Mouse (Mus musculus): ENCODE measurements around the gene Foxp3.

The Foxp3 gene

DNA sequence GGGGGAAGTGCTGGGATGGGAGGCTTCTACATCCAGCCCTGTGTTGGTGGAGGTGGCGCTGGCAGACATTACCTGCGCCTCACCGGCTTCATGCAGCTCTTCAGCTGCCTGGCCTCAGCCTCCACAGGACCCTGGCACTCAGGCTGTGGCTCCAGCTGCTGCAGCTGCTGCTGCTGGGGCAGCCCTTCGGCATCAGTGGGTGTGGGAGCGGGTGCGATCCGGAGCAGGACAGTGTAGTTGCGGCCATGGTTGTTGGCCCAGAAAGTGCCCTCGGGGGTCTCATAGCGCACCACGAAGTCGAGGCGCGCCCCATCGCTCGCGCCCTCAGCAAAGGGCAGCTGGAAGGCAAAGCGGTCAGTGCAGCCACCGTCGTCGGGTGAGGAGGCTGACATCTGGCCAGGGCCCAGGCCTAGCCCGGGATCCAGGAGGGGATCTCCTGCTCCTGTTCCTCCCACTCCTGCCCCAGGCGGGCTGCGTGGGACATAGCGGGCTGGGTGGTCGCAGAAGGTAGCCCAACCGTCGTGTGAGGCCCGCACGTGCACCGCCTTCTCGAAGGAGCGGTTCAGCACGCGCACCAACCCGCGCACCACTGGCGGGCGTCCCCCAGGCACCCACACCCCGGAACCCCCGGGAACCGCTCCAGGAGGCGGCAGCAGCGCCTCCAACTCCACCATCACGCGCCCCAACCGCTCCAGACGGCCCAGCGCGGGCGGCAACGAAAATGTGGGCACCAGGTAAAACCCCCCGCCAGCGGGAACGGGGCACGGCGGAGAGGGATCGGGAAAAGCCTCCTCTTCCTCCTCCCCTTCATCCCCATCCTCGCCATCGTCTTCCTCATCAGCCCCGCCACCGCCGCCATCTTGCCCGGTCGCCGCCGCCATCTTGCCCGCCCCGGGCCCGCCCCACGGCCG is at the start of gene Foxp3:
Foxp3 (plus strand) TSS at position 469 of the 911 bp plus-strand sequence.
- DNase-seq = no peak

DNA sequence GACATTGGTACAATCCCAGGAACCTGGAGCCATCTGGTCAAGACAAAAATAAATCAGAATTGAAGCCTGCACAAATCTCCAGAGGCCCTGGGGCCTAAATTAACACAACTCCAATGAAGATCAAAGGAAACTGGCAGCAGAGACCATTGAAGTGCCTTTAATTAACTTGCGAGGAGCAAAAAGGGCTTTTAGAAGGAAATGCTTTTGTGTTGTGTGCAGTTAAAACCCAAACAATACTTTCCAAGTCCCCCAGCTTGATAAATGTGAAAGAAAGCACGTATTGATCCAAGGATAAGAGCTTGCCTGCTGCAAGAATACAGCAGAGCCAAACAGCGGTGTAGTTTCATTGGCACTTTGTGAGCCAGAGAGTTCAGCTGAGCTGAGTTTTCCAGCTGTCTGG is 48.5 kb upstream of the Foxp3 start:
- no peak for DNase-seq

DNA sequence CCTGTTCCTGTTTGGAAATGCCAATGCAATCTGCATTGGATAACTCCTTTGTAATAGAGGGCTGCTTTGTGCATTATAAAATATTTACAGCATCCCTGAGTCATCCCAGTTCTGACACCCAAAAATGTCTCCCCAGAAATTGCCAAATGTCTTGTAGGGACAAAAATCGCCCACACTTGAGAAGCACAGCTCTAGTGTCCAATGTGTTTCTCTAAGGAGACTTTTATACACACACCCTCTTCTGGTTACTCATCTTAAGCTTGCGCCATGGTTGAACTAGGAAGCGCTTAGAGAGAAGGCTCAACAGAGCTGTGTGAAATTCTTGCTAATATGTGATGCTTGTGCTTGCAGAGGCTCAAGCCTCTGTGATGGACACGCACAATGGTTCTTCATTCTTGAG is 20.0 kb upstream of the Foxp3 start:
- no peak for DNase-seq

DNA sequence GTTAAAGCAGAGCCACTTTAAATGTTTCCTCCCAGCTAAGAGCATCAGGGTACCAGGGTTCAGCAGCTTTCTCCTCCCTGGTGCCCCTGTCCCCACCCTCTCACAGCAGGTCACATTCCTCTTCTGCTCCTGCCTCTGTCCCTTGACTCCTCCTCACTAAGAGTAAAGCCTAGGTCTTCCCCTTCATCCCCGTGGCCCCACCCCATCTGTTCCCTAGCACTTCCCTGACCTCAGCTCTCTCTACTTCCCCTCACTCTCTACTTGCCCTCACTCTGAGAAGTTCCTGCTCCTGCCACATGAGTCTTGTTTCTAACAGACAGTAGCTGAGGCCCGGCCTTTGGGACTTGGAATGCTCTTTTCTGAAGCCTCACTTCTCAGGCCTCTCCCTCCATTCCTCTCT is 10.4 kb upstream of the Foxp3 start:
- no peak for DNase-seq

DNA sequence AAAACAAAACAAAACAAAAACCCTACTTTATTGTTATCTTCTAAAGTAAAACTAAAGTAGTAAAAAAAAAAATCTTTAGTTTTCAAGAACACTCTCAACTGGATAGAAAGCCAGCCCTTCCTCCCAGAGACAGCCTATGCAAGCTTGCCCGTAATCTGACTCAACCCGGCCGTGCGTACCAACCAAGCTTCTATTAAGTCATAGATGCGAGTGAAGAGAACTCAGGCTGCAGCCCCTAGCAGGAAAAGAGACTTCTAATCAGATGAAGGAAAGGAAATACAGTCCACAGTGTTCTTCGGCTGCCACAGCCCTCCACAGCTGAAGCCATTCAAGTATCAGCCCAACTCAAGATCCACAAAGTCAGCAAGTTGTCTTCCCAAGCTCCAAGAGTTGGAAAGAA is 7.1 kb upstream of the Foxp3 start:
- no peak for DNase-seq

DNA sequence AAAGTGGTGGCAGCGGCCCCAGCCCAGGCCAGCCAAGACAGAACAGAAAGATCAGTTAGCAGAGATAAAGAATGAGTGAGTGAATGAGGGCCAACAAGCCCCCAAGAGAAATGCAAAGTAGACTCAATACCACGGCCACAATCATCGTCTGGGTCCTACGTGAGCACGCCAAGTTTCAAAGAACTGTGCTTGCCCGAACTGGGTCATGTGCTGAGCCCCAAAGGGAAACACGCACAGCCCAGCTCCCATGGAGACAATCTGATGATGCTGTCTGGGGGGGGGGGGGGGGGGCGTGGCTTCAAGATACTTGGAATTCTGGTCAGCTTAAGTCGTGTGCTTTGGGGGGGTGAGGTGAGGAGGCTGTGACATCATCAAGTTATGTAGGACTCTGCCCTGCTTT is 6.0 kb upstream of the Foxp3 start:
- no peak for DNase-seq

DNA sequence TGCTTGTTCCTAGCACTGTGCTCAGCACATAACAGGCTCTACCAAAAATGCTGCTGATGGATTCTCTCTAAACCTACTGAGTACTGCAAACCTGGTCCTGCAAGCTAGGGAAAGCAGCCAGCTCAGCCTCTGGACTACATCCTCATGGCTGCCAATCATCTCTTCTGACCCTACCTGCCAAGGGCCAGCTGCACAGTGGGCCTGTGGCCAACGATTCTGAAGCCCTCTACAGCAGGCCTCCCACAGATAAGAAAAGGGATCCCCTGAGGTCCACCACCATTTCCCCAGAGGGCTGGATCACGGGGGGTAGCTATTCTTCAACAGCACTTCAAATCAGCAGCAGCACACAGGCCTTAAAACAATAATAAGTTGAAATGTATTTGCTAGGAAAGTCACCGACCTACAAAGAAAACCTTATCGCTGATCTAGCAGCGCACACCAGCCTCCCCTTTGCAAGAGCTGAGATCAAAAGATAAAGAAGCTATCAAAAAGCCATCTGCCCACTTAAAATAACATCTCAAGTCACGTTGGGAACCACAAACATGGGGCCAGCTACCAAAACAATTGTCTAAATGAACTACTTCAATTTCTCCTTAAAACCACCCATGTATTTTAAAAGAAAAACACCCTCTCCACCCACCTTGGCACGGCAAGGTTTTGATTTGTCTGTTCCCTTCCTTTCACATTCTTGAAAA is 2.8 kb upstream of the Foxp3 start:
- DNase-seq = no peak

DNA sequence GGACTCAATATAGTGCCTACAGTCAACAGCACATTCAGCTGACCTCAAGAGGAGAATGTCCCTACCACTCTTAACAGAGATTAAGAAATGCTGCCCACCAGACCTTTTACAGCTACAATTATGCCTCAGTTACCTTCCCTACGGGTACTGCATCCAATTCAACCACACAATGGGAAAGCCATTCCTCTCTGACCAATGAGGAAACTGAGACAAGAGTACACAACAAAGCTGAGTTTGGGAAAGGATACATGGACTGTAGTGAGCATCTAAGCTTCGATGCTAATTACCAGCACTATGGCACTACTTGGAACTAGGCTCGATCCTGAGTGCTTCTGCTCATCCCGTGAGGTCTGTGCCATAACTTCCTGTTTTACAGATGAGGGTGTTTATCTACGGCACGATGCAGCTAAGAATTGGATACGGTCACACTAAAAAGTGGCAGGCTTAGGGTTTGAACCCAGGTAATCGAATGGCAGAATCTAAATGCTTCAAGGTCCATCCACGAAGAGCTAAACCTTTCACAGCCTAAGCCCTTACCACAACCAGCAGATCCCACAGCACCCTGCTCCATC is 1.8 kb upstream of the Foxp3 start:
- DNase-seq = no peak

DNA sequence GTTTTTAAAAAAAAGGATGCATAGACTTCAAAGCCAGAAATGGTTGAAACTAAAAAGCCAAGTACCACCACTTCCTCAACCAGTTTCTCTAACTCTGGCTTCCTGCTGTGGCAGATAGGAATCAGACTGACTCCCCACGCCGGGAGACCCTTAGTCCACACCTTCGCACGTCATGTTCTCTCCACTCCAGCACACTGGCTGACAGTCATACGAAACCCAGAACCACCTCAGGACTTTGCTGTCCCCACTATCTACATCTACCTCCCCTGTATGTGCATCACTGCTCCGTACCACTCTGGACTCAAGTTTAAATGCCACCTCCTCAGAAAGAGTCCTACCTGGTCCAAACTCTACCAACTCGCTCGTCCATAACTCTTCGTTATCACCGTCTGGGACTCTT is 978 bp upstream of the Foxp3 start:
- no peak for DNase-seq

DNA sequence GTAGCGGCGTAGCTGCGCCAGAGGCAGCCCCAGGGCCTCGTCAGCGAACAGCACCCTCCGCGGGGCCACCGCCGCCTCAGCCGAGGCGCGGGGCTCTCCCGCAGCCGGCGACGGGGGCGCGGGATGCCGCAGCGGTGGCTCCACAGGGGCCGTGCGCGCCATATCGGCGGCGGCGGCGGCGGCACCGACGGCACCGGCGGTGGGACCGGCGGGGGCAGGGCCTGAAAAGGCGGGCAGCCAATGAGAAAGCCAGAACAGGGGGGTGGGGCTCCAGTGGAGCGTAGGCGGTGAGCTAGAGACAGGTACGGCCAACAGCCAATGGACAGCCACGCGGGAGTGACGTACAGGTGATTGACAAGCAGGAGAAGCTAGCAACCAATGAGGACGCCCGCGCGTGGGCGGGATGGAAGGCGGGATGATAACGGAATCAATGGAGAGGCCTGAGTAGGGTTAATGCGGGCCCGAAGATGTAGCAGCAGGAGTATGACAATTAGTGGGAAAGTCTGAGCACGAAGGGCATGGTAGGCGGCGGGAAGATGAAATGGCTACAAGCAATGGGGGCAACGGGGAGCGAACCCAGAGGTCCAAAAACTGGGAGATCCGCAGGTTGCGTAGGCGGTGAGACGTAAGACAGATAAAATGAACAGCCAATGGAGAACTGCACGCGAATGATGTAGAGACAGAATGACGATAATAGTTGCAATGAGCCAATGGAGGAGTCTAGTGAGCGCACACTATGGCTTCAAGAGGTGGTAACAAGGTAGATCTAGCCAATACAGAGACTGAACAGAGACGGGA is 842 bp downstream of the Foxp3 start, which contains the start of gene Ppp1r3f:
Ppp1r3f (minus strand) TSS at position 197 of the 798 bp plus-strand sequence.
- DNase-seq = peak; percentile 94 to 95

DNA sequence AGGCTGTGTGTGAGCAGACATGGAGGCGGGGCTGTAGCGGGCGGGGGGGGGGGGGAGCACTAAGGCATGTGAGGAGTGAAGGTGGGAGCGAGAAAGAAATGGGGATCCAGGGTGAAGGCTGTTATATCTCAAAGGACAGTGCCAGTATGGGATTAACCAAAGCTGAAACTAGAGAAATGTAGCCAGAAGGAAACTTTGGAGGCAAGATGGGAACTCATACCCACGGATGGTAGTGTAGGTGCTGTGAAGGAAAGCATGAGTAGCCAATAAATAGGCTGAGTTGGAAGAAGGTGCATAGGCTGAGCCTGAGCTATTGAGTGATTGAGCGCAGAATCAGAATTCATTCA is 1.4 kb downstream of the Foxp3 start:
- no peak for DNase-seq

DNA sequence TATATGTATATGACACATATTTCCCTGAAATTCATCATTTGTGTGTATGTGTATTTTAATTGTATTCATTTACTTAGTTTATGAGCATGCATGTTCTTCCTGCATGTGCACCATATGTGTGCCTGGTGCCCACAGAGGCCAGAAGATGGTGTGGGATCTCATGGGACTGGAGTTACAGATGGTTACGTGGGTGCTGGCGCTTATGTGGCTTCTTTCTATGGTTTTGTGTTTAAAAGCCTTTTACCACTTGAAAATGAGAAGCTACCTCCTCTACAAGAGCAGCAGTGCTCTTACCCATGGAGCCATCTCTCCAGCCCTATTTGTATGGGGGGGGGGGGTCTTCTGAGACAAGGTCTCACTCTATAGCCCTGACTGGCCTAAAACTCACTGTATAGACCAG is 7.7 kb downstream of the Foxp3 start:
- no peak for DNase-seq

DNA sequence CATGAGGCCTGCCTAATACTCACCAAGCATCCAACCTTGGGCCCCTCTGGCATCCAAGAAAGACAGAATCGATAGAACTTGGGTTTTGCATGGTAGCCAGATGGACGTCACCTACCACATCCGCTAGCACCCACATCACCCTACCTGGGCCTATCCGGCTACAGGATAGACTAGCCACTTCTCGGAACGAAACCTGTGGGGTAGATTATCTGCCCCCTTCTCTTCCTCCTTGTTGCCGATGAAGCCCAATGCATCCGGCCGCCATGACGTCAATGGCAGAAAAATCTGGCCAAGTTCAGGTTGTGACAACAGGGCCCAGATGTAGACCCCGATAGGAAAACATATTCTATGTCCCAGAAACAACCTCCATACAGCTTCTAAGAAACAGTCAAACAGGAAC is 10.4 kb downstream of the Foxp3 start:
- DNase-seq = no peak

DNA sequence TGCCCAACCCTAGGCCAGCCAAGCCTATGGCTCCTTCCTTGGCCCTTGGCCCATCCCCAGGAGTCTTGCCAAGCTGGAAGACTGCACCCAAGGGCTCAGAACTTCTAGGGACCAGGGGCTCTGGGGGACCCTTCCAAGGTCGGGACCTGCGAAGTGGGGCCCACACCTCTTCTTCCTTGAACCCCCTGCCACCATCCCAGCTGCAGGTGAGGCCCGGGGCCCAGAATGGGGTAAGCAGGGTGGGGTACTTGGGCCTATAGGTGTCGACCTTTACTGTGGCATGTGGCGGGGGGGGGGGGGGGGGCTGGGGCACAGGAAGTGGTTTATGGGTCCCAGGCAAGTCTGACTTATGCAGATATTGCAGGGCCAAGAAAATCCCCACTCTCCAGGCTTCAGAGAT is 12.9 kb downstream of the Foxp3 start:
- DNase-seq = no peak

DNA sequence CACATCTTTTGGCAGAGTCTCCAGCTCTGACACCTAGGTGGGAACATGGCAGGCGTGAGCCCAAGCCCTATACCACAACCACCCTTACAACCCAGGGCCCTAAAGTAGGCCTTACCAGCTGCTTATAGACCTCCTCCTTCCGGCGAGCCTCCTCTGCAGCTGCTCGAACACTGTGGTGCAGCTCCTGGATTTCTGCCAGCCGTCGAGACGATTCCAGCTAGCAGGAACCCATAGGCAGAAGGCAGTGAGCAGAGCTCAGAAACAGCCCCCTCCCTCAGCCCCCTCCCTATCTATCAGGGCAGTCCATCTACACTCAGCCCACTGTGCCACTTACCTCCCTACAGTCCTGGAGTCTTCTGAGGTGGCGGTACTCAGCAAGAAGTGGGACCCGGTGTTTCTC is 21.9 kb downstream of the Foxp3 start:
- no peak for DNase-seq

DNA sequence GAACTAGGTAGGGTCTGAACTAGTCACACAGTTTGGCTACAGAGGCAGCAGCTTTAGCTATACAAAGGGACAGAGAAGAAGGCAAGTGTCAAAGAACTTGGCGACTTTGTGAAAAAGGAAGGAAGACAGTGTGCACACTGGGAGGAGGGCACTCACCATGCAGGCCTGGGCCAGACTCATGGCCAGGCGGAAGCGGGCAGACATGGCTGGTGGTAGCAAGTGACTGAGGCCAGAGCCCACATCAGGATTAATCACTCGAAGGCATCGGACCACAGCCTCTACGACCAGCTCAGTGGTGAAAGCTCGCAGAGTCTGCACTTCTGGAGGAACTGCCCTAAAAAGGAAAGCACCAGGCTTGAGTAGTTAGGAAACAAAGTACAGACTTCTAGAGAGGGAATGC is 30.6 kb downstream of the Foxp3 start:
- DNase-seq = no peak

DNA sequence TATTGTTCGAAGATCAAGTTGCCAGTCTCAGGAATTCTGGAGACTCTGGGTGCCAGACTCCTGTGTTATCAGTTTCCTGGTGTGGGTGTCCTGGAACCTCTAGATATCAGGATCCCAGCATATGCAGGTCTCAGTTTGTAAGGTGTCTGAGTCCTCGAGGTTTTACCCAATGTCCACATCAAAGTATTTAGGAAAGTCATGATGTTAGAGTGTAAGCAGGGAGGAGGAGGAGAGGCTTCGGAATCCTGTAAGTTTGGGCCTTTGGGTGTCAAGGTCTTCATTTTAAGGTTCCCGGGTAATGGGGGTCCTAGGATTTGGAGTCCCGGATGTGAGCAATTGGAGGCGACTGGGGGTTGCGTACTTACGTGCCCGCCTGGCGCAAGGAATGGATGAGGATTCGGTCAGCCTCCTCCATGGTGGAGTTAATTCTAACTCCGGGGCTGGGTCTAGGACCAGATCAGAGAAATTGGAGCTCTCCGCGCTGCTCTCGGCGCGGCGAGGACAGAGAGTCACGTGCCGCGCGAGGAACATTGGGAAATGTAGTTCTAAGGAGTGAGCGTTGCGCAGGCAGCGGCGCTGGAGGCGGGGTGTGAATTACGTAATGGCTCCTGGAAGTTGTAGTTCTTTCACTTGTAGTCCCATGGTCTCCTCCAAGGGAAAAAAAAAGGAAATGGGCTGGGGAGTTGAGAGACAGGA is 31.6 kb downstream of the Foxp3 start, which contains the start of gene Ccdc22:
Ccdc22 (minus strand) TSS at position 639 of the 696 bp plus-strand sequence.
- peak; percentile 77 to 81 for DNase-seq

DNA sequence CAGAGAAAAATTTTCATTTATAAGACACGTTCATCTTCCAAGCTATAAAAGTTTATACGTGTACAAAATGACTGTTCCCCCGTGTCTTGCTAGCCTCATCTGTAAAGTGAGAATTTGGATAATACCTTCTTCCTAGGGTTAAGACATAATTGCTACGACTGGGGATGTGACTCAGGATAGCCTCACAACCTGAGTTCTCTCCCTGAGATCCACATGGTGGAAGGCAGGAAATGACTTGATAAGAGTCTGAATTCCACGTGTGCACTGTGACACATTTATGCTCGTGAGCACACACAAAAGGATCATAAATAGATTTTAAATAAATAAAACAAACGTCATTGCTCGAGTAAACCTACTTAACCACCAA is 32.1 kb downstream of the Foxp3 start:
- no peak for DNase-seq

DNA sequence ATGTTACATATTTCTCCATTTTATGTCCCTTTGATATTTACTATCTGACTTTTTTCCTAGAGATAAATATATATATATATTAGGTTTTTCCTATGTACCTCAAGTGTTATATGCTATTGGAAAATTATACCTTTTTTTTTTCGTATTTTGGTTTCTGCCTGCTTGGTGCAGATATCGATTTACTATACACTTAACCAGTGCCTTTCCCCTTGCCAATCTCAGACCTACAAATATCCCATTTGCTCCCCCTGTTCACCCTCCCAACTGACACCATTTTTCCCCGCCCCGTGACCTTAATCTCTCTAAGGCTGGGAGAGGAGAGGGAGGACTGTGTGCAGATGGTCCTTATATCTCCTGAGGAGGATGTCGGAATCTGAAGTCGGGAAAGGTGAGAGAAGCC is 33.3 kb downstream of the Foxp3 start, which contains the start of gene Cacna1f:
Cacna1f (plus strand) TSS at position 301 of the 400 bp plus-strand sequence.
- DNase-seq = no peak

DNA sequence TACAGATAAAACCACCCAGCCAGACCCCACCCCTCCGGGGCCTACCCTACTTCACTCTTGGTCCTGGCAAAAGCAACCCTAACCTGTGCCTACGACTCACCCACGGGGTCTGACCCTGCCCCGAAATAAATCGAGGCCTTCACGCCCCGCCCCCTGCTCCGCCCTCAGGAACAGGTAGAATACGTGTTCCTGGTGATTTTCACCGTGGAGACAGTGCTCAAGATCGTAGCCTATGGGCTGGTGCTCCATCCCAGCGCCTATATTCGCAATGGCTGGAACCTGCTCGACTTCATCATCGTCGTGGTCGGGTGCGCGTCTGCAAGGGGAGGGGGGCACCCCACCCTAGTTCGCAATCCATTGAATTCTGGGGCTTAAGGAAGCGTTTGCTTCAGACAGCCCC is 36.6 kb downstream of the Foxp3 start:
- DNase-seq = no peak

DNA sequence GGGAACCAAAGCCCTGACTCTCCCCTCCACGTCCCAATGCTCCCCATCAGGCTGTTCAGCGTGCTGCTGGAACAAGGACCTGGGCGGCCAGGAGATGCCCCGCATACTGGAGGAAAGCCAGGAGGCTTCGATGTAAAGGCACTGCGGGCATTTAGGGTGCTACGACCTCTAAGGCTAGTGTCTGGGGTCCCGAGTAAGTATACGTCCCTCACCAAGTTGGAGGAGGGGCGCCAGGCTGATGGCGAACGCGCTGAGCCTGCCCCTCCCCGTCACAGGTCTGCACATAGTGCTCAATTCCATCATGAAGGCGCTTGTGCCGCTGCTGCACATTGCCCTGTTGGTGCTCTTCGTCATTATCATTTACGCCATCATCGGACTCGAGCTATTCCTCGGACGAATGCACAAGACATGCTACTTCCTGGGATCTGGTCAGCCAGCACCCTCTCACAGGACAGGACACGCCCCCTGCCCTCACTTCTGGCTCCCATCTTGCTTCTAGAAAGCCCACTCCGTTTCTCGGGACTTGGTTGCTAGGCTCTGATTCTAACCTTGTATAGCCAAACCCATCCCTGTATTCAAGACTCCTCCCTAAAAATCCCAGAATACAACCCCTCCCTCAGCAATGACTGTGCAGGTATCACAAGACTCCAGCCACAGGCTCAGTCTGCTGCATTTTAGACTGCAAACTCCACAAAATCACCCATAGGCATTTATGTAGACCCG is 37.3 kb downstream of the Foxp3 start:
- no peak for DNase-seq
